25 mouse cellular contexts compared by ENCODE assay signal in genomic region chr5:16297170-16297771, GRCm38 (mm10).
A peak's percentile ranks its signal among the peaks of the same experiment; 100 is the strongest.
DNase-seq lines count a peak whose midpoint lies in the region; ATAC-seq and TF ChIP-seq lines count a peak whose summit lies in the region.
"Had no signal": no experiment of that assay in that cellular context is flagged by ENCODE, and none has a peak within 500 bp of the region (broad histone marks: within the 10 kb centered on the region; RNA-seq: fewer than 3 reads in every experiment).

No protein-coding gene starts in this region.

- H3K4me1 ChIP-seq in intestine, embryonic 14.5 days (replicated peaks; ENCODE audit: control insufficient read depth, insufficient read depth, low read length), result no peaks in the 10 kb centered on the region
- peaks cover 3% of the 10 kb centered on the region; the same call in 1 of the 2 replicates for H3K4me1 ChIP-seq in intestine, embryonic 15.5 days (replicated peaks)
- peaks cover 4% of the 10 kb centered on the region for H3K4me1 ChIP-seq in testis, adult 2 months (ENCODE audit: control insufficient read depth, insufficient read depth, low read length)
- H3K4me1 ChIP-seq in forebrain, embryonic 13.5 days, result peaks cover 12% of the 10 kb centered on the region
- H3K4me1 ChIP-seq: forebrain, embryonic 12.5 days; heart, embryonic 12.5 days; hindbrain, embryonic 10.5 days; limb, embryonic 12.5 days; liver, embryonic 12.5 days; midbrain, embryonic 10.5 days had no signal

- TF ChIP-seq POLR2A in testis, adult 2 months (IDR thresholded peaks at IDR 0.05; ENCODE audit: control insufficient read depth, low read depth, low read length), result no peak
- TF ChIP-seq POLR2A in brain, embryonic 14.5 days (IDR thresholded peaks at IDR 0.05; ENCODE audit: borderline replicate concordance, extremely low read depth, insufficient read depth, insufficient read length, poor library complexity, severe bottlenecking), result no peak

- ATAC-seq in intestine, embryonic 14.5 days (replicated peaks; ENCODE audit: low FRiP score, low TSS enrichment, low read depth), result 0 out of 2 replicates have a peak, but pooled peaks have one; percentile 36
- no peak for ATAC-seq in intestine, embryonic 15.5 days
- no peak for ATAC-seq in forebrain, embryonic 13.5 days
- ATAC-seq: hindbrain, embryonic 16.5 days; liver, embryonic 12.5 days had no signal

- no peak overlapping the region for H3K27ac ChIP-seq in intestine, embryonic 14.5 days (ENCODE audit: low read depth)
- no peak overlapping the region for H3K27ac ChIP-seq in intestine, embryonic 15.5 days
- peak overlapping the region; percentile 28; the same call in 1 of the 2 replicates for H3K27ac ChIP-seq in testis, adult 2 months (ENCODE audit: control insufficient read depth, insufficient read depth, low read depth, low read length)
- no peak overlapping the region for H3K27ac ChIP-seq in forebrain, embryonic 13.5 days
- H3K27ac ChIP-seq: forebrain, embryonic 12.5 days; hindbrain, embryonic 10.5 days; layer of hippocampus, adult 2 months; limb, embryonic 12.5 days; liver, embryonic 12.5 days; midbrain, embryonic 10.5 days had no signal

- no peaks in the 10 kb centered on the region for H3K36me3 ChIP-seq in intestine, embryonic 14.5 days (ENCODE audit: control insufficient read depth, insufficient read depth, low read length)
- no peaks in the 10 kb centered on the region for H3K36me3 ChIP-seq in intestine, embryonic 15.5 days
- H3K36me3 ChIP-seq in testis, adult 2 months (ENCODE audit: control insufficient read depth, insufficient read depth, low read length), result no peaks in the 10 kb centered on the region
- H3K36me3 ChIP-seq in forebrain, embryonic 13.5 days (ENCODE audit: poor library complexity, severe bottlenecking), result no peaks in the 10 kb centered on the region
- H3K36me3 ChIP-seq: forebrain, embryonic 12.5 days; heart, embryonic 12.5 days; hindbrain, embryonic 10.5 days; limb, embryonic 12.5 days; liver, embryonic 12.5 days; midbrain, embryonic 10.5 days had no signal

- WGBS in intestine, embryonic 14.5 days, result 63% methylated on average over 4 of the region's 4 CpGs
- 62% methylated on average over 4 of the region's 4 CpGs for WGBS in intestine, embryonic 15.5 days
- 69% methylated on average over 4 of the region's 4 CpGs for WGBS in forebrain, embryonic 13.5 days

- no peak for DNase-seq in intestine, embryonic 14.5 days (ENCODE audit: low spot score)
- no peak for DNase-seq in testis, postnatal 14 days (ENCODE audit: low spot score)
- peak; percentile 24 for DNase-seq in brain, embryonic 14.5 days (ENCODE audit: low read depth)
- DNase-seq in adrenal gland, postnatal 4 days (ENCODE audit: low spot score in 2 of 2), result no peak
- DNase-seq: adrenal gland, postnatal 36 days; cerebellum, adult 2 months; gastrocnemius, postnatal 25 days; heart, adult 18-20 months; heart, postnatal 10 days; kidney, adult 2 months; layer of hippocampus, postnatal 36 days; lung, adult 18-20 months; lung, postnatal 10 days; thymus, postnatal 25 days had no signal

- H3K27me3 ChIP-seq in intestine, embryonic 14.5 days (replicated peaks; ENCODE audit: control insufficient read depth, insufficient read depth, low read length), result no peaks in the 10 kb centered on the region
- H3K27me3 ChIP-seq in intestine, embryonic 15.5 days (replicated peaks), result no peaks in the 10 kb centered on the region
- H3K27me3 ChIP-seq in testis, adult 2 months (ENCODE audit: control insufficient read depth, insufficient read depth, low read length), result no peaks in the 10 kb centered on the region
- no peaks in the 10 kb centered on the region for H3K27me3 ChIP-seq in forebrain, embryonic 13.5 days
- H3K27me3 ChIP-seq: forebrain, embryonic 12.5 days; heart, embryonic 12.5 days; limb, embryonic 12.5 days; liver, embryonic 12.5 days had no signal

- TF ChIP-seq CTCF in testis, adult 2 months (IDR thresholded peaks at IDR 0.05; ENCODE audit: control insufficient read depth, insufficient read depth, insufficient replicate concordance, low read depth, low read length), result no peak
- TF ChIP-seq CTCF in brain, embryonic 14.5 days (IDR thresholded peaks at IDR 0.05; ENCODE audit: borderline replicate concordance, extremely low read depth, insufficient read depth, insufficient read length), result no peak

- no peak overlapping the region for H3K4me2 ChIP-seq in intestine, embryonic 14.5 days (ENCODE audit: low read length)
- H3K4me2 ChIP-seq in intestine, embryonic 15.5 days (replicated peaks), result no peak overlapping the region
- no peak overlapping the region for H3K4me2 ChIP-seq in forebrain, embryonic 13.5 days
- H3K4me2 ChIP-seq: forebrain, embryonic 12.5 days; heart, embryonic 12.5 days; limb, embryonic 12.5 days; liver, embryonic 12.5 days had no signal

- no peak overlapping the region for H3K4me3 ChIP-seq in intestine, embryonic 14.5 days (ENCODE audit: low read depth, low read length)
- no peak overlapping the region for H3K4me3 ChIP-seq in intestine, embryonic 15.5 days (replicated peaks)
- H3K4me3 ChIP-seq in testis, adult 2 months (ENCODE audit: control insufficient read depth, low read depth, low read length), result peak overlapping the region; percentile 54
- H3K4me3 ChIP-seq in forebrain, embryonic 13.5 days, result no peak overlapping the region
- H3K4me3 ChIP-seq: forebrain, embryonic 12.5 days; heart, embryonic 12.5 days; hindbrain, embryonic 10.5 days; layer of hippocampus, adult 2 months; limb, embryonic 12.5 days; liver, embryonic 12.5 days; midbrain, embryonic 10.5 days had no signal

- no peaks in the 10 kb centered on the region for H3K9me3 ChIP-seq in intestine, embryonic 14.5 days (ENCODE audit: control insufficient read depth, low read length)
- H3K9me3 ChIP-seq in intestine, embryonic 15.5 days, result no peaks in the 10 kb centered on the region
- no peaks in the 10 kb centered on the region for H3K9me3 ChIP-seq in forebrain, embryonic 13.5 days (replicated peaks)
- H3K9me3 ChIP-seq: forebrain, embryonic 12.5 days; heart, embryonic 12.5 days; hindbrain, embryonic 10.5 days; limb, embryonic 12.5 days; liver, embryonic 12.5 days; midbrain, embryonic 10.5 days had no signal

- no peak overlapping the region for H3K9ac ChIP-seq in intestine, embryonic 14.5 days (ENCODE audit: low read length)
- no peak overlapping the region for H3K9ac ChIP-seq in intestine, embryonic 15.5 days
- H3K9ac ChIP-seq in forebrain, embryonic 13.5 days, result no peak overlapping the region
- H3K9ac ChIP-seq: forebrain, embryonic 12.5 days; heart, embryonic 12.5 days; limb, embryonic 12.5 days; liver, embryonic 12.5 days had no signal
